Mouse (Mus musculus): ENCODE measurements at regions not wholly inside any gene's neighbourhood (a gene's known extent, or its start where the extent isn't known, plus 50 kb on each side); places are given as distances from the start of the nearest gene placed in this dataset.

- no peak for TF ChIP-seq CTCF (IDR thresholded peaks at IDR 0.05)
- no peak for TF ChIP-seq EP300 (IDR thresholded peaks at IDR 0.05)
Observed at GRCm38 (mm10) chr1:35975611-35976208, 92.5 kb upstream of the Hs6st1 start.
